Mouse (Mus musculus): ENCODE data around the gene Rab1b. TPM values are rescaled to one million over a fixed set of nuclear protein-coding genes. Genes with fewer than 3 reads are reported as not detected.
A peak's percentile ranks its signal among the peaks of the same experiment; 100 is the strongest.
"Not testable (repeated sequence)": the region's sequence is repeated elsewhere in the genome, so short reads cannot be mapped to it uniquely, and the experiment has no call there.

Rab1b gene
- polyA plus RNA-seq, 1 experiment: 31.8 TPM

- H3K4me1 ChIP-seq (ENCODE audit: control insufficient read depth, insufficient read depth, low read length): no peaks in the 10 kb centered on the region
- 1% methylated on average over 21 of the region's 21 CpGs for WGBS
- peak; percentile 79 for TF ChIP-seq CTCF (IDR thresholded peaks at IDR 0.05; ENCODE audit: control insufficient read depth, insufficient read depth, low read length)
- TF ChIP-seq POLR2A (IDR thresholded peaks at IDR 0.05; ENCODE audit: borderline replicate concordance, control insufficient read depth, low read depth, low read length): peak; percentile 45; the same call in 1 of the 2 replicates
- no peak overlapping the region for H3K27ac ChIP-seq (ENCODE audit: control insufficient read depth, insufficient read depth, low read depth, low read length, poor library complexity)
- H3K4me3 ChIP-seq (replicated peaks; ENCODE audit: control insufficient read depth, low read depth, low read length): no peak overlapping the region
These were observed 12.6 kb downstream of the Rab1b start for GRCm38 (mm10) chr19:5094243-5094632.

- WGBS: 75% methylated on average over 12 of the region's 12 CpGs
- TF ChIP-seq CTCF (IDR thresholded peaks at IDR 0.05; ENCODE audit: control insufficient read depth, insufficient read depth, low read length) (no peak), POLR2A (IDR thresholded peaks at IDR 0.05; ENCODE audit: borderline replicate concordance, control insufficient read depth, low read depth, low read length) (no peak)
- no peak overlapping the region for H3K4me3 ChIP-seq (replicated peaks; ENCODE audit: control insufficient read depth, low read depth, low read length)
- no peak overlapping the region for H3K27ac ChIP-seq (ENCODE audit: control insufficient read depth, insufficient read depth, low read depth, low read length, poor library complexity)
- H3K4me1 ChIP-seq (ENCODE audit: control insufficient read depth, insufficient read depth, low read length): no peaks in the 10 kb centered on the region
These were observed 13.2 kb downstream of the Rab1b start for GRCm38 (mm10) chr19:5093481-5094242.

GRCm38 (mm10) chr19:5092083-5092482, 14.8 kb downstream of the Rab1b start:
- H3K4me1 ChIP-seq (ENCODE audit: control insufficient read depth, insufficient read depth, low read length): peaks cover 2% of the 10 kb centered on the region; the same call in 1 of the 2 replicates
- 91% methylated on average over 10 of the region's 10 CpGs for WGBS

GRCm38 (mm10) chr19:5089324-5089723, 17.5 kb downstream of the Rab1b start:
- no peak overlapping the region for H3K27ac ChIP-seq (ENCODE audit: control insufficient read depth, insufficient read depth, low read depth, low read length, poor library complexity)
- WGBS: 85% methylated on average over 4 of the region's 4 CpGs
- TF ChIP-seq CTCF (IDR thresholded peaks at IDR 0.05; ENCODE audit: control insufficient read depth, insufficient read depth, low read length) (no peak), POLR2A (IDR thresholded peaks at IDR 0.05; ENCODE audit: borderline replicate concordance, control insufficient read depth, low read depth, low read length) (no peak)
- H3K4me1 ChIP-seq (ENCODE audit: control insufficient read depth, insufficient read depth, low read length): peaks cover 4% of the 10 kb centered on the region
- H3K4me3 ChIP-seq (replicated peaks; ENCODE audit: control insufficient read depth, low read depth, low read length): no peak overlapping the region

More at GRCm38 (mm10) chr19:5092083-5092482, 14.8 kb downstream of the Rab1b start:
- no peak overlapping the region for H3K27ac ChIP-seq (ENCODE audit: control insufficient read depth, insufficient read depth, low read depth, low read length, poor library complexity)
- H3K4me3 ChIP-seq (replicated peaks; ENCODE audit: control insufficient read depth, low read depth, low read length): no peak overlapping the region
- TF ChIP-seq CTCF (IDR thresholded peaks at IDR 0.05; ENCODE audit: control insufficient read depth, insufficient read depth, low read length) (no peak), POLR2A (IDR thresholded peaks at IDR 0.05; ENCODE audit: borderline replicate concordance, control insufficient read depth, low read depth, low read length) (no peak)

GRCm38 (mm10) chr19:5087884-5088728, 18.8 kb downstream of the Rab1b start, which contains the start of gene Yif1a:
TSS of gene Yif1a (plus strand) at chr19:5088538.
- peaks cover 4% of the 10 kb centered on the region for H3K4me1 ChIP-seq (ENCODE audit: control insufficient read depth, insufficient read depth, low read length)
- TF ChIP-seq CTCF (IDR thresholded peaks at IDR 0.05; ENCODE audit: control insufficient read depth, insufficient read depth, low read length) (peak; percentile 43; the same call in 1 of the 2 replicates), POLR2A (IDR thresholded peaks at IDR 0.05; ENCODE audit: borderline replicate concordance, control insufficient read depth, low read depth, low read length) (peak; percentile 84; the same call in 1 of the 2 replicates)
- H3K27ac ChIP-seq (ENCODE audit: control insufficient read depth, insufficient read depth, low read depth, low read length, poor library complexity): peak within 1 kb of the TSS; percentile 74
- peak within 1 kb of the TSS; percentile 96 for H3K4me3 ChIP-seq (replicated peaks; ENCODE audit: control insufficient read depth, low read depth, low read length)
- under 1% methylated on average over 58 of the region's 58 CpGs for WGBS

GRCm38 (mm10) chr19:5086533-5086932, 20.3 kb downstream of the Rab1b start:
- H3K4me3 ChIP-seq (replicated peaks; ENCODE audit: control insufficient read depth, low read depth, low read length); H3K4me1 ChIP-seq (ENCODE audit: control insufficient read depth, insufficient read depth, low read length); H3K27ac ChIP-seq (ENCODE audit: control insufficient read depth, insufficient read depth, low read depth, low read length, poor library complexity): not testable (repeated sequence)
- 56% methylated on average over 4 of the region's 4 CpGs for WGBS

- TF ChIP-seq POLR2A (IDR thresholded peaks at IDR 0.05; ENCODE audit: borderline replicate concordance, control insufficient read depth, low read depth, low read length): no peak
- TF ChIP-seq CTCF (IDR thresholded peaks at IDR 0.05; ENCODE audit: control insufficient read depth, insufficient read depth, low read length): no peak
- H3K4me3 ChIP-seq (replicated peaks; ENCODE audit: control insufficient read depth, low read depth, low read length): peak within 1 kb of the TSS; percentile 5
- H3K27ac ChIP-seq (ENCODE audit: control insufficient read depth, insufficient read depth, low read depth, low read length, poor library complexity): no peak within 1 kb of the TSS
- under 1% methylated on average over 60 of the region's 69 CpGs for WGBS
- H3K4me1 ChIP-seq (ENCODE audit: control insufficient read depth, insufficient read depth, low read length): peaks cover 4% of the 10 kb centered on the region
These were observed 21.6 kb downstream of the Rab1b start, which contains the start of gene Tmem151a for GRCm38 (mm10) chr19:5085145-5085863. TSS of gene Tmem151a (minus strand) at chr19:5085531.

GRCm38 (mm10) chr19:5084834-5085144, 22.1 kb downstream of the Rab1b start:
- Histone ChIP-seq H3K4me3 (replicated peaks; ENCODE audit: control insufficient read depth, low read depth, low read length) (no peak overlapping the region), H3K4me1 (ENCODE audit: control insufficient read depth, insufficient read depth, low read length) (peaks cover 4% of the 10 kb centered on the region), H3K27ac (ENCODE audit: control insufficient read depth, insufficient read depth, low read depth, low read length, poor library complexity) (no peak overlapping the region)
- TF ChIP-seq CTCF (IDR thresholded peaks at IDR 0.05; ENCODE audit: control insufficient read depth, insufficient read depth, low read length): no peak
- TF ChIP-seq POLR2A (IDR thresholded peaks at IDR 0.05; ENCODE audit: borderline replicate concordance, control insufficient read depth, low read depth, low read length): no peak
- 9% methylated on average over 15 of the region's 15 CpGs for WGBS
